Mouse (Mus musculus): Measurements from ENCODE around the gene AL607142.1.

- TF ChIP-seq CTCF (IDR thresholded peaks at IDR 0.05 in 2 of 3, conservative IDR thresholded peaks at IDR 0.05 in 1 of 3; ENCODE audit: control insufficient read depth in 1 of 3, insufficient read depth in 1 of 3, low read depth in 2 of 3, low read length in 3 of 3, poor library complexity in 1 of 3, severe bottlenecking in 1 of 3) (no peak), POLR2A (IDR thresholded peaks at IDR 0.05; ENCODE audit: control insufficient read depth in 1 of 2, insufficient read depth in 1 of 2, low read depth in 1 of 2, low read length in 2 of 2, poor library complexity in 1 of 2) (no peak), BHLHE40 (IDR thresholded peaks at IDR 0.05; ENCODE audit: borderline replicate concordance, low read depth, low read length) (no peak), GATA1 (IDR thresholded peaks at IDR 0.05; ENCODE audit: low read depth, low read length) (no peak), CHD2 (IDR thresholded peaks at IDR 0.05; ENCODE audit: low read length) (no peak), USF1 (IDR thresholded peaks at IDR 0.05; ENCODE audit: low read depth, low read length) (no peak), E2F4 (IDR thresholded peaks at IDR 0.05; ENCODE audit: borderline replicate concordance, low read depth, low read length) (no peak), TAL1 (IDR thresholded peaks at IDR 0.05; ENCODE audit: low read length) (no peak), ZC3H11A (IDR thresholded peaks at IDR 0.05; ENCODE audit: low read depth, low read length) (no peak), MAX (IDR thresholded peaks at IDR 0.05; ENCODE audit: low read length) (no peak), TBP (IDR thresholded peaks at IDR 0.05; ENCODE audit: low read depth, low read length) (no peak), USF2 (IDR thresholded peaks at IDR 0.05; ENCODE audit: borderline replicate concordance in 1 of 2, insufficient read depth in 1 of 2, low read depth in 1 of 2, low read length in 2 of 2) (no peak)
Observed at GRCm38 (mm10) chr4:120131441-120132220, 66.8 kb downstream of the AL607142.1 start.

All from MEL (cell line).